Mouse (Mus musculus) mesoderm, embryonic 11.5 days (tissue): ENCODE results near the gene Obp2b.

Experiments
- DNase-seq: peaks from one replicate; pipeline ENCODE4 v3.0.0-alpha.2; 2012; ENCODE audit warnings: low read depth, low spot score

Gene Obp2b

DNA sequence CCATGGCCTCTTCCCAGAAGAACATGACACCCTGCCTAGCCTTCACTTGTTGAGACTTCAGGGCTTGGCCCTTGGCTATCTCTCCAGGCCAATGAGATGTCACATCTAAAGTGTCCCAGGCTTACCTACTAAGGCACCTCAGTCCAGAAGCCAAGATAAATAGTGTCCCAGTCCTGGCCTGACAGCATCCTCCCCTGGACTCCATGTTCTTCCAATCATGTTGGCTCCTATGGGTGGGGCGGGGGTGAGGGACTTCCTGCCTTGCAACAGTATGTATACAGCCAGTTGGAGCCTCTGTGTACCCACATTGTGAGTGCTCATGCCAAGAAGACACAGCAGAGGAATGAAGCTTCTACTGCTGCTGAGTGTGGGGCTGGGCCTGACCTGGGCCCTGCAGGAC lies 39.9 kb downstream of the Obp2b start, which contains the start of gene Lcn11:
Gene Lcn11 (plus strand): TSS at position 301 of the 400 bp plus-strand sequence.
- DNase-seq = no peak

DNA sequence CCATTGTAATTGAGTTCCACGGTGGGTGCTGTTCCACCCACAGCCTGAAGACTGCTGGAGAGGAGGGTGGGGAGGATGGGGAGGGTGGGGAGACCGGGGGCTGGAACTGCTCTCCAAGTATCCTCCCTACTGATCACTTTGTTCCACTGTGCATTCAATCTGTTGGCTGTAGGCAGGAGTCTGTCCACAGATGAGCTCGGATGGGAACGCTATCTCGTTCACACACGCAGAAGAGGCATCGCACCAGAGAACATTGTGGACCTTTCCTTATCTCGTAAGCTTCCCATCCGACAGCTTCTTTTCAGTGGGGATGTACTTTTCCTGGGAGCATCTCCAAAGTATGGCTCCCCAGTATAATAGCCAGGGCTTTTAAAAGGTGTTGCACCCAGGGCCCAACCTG lies 42.3 kb downstream of the Obp2b start:
- no peak for DNase-seq

DNA sequence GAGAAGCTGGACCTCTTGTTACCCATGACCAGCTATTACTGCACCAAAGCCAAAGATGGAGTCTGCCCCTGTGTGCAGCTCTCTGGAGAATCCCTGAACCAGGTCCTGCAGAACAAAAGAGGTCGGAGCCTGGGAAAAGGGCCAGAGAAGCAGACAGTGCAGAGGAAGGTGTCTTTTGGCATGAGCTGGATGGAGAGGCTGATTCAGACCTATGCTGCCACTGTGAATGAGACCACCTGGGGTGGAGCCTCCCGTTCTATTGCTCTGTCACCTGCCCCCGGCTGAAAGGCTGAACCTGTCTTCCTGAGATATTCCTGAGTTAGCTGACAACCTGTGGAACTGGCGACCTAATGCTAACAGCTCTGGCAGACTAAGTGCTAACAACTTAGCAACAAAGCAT lies 44.1 kb downstream of the Obp2b start:
- no peak for DNase-seq

DNA sequence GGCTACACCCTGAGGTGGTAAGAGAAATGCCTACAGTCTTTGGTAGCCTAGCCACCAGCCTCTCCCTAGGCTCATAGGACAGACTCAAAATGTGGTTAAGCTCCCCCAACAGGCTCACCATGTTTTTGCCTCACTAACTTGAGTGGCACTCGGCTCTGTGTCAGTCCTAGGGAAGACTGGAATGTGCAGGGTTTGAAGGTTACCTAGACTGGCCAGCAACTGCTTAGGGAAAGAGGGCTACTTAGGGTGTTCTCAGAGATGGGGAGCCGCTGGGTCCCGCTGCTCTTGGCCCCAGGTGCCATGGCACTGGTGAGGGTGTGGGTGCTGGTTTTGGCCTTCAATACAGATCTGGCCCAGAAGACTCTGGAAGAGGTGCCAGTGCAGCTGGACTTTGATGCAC lies 45.1 kb downstream of the Obp2b start, which contains the start of gene Gm13539:
Gene Gm13539 (plus strand): TSS at position 301 of the 400 bp plus-strand sequence.
- no peak for DNase-seq

DNA sequence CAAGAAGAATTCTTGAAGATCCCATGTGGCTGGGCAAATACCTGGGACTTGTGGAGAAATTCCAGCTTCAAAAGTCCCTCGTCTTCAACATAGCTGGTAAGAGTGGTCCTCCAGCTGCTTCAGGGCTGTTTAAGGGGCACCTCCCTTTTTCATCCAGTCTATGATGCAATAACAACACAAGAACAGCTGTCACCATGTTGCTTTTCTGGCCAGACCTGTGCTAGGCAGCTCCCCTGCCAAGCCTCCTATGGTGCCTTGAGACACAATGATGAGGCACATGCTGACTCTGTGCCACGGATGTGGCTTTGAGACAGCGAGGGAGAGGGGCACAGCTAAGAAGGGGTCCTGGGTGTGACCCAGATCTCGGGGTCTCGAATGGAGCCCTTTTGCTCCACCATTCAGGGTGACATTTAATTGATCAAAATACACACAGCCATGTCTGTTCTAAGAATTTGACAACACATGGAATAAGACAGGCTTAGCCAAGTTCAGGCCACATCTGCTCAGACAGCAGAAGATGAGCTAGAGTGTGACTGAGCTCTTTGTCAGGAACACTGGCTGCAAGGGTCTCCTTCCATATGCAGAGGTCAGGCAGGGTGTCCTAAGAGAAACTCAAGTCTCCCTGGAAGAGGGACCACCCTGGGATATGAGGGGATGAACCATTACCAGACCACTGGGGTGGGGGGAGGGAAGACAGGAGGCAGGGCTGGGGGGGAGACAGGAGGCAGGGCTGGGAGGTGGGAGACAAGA lies 48.9 kb downstream of the Obp2b start:
- peak; percentile 32 for DNase-seq

DNA sequence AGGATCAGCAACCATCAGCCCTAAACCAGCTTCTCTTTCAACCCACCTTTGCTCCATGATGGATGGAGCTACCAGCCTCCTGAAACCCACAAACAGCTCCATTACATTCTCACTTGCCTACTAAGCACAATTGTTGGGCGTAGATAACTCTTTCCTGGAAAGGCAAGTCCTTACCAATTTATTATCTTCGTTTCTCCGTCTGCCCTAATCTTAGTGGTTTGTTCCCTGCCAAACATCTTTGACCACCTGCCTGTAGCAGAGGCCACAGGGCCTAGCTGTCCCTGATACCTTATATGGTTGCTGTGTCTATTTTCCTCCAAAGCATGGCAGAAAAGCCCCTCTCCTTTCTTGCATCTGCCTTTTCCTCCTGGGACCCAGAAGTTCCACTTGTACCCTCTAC lies 52.3 kb downstream of the Obp2b start:
- DNase-seq = no peak
